Comparison of ENCODE assay signal across 13 mouse cellular contexts in the genomic region with DNA sequence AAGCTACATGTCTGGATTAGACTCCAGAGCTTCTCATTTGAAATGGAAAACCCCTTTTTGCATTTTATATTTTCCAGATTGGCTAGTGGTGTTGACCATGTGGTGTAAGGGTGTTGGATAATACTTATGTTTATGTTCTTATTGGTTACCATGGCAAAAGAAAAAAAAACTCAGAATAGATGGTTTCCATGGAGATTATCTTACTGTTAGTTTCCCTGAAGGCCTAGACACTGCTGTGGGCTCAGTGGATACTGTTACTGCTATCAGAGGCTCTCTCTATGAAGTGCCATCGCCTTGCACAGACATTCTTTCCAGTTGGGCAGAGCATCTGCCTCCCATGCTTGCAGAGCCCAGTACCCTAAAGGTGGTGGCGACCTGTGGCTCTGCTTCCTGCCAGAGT. TPM values are rescaled to one million over a fixed set of nuclear protein-coding genes. Genes with fewer than 3 reads are reported as not detected.
DNase-seq lines count a peak whose midpoint lies in the region; ATAC-seq and TF ChIP-seq lines count a peak whose summit lies in the region.
"Had no signal": no experiment of that assay in that cellular context is flagged by ENCODE, and none has a peak within 500 bp of the region (broad histone marks: within the 10 kb centered on the region; RNA-seq: fewer than 3 reads in every experiment).

No protein-coding gene starts in this region.

- peaks cover 47% of the 10 kb centered on the region for H3K4me1 ChIP-seq in heart, embryonic 13.5 days
- peaks cover 19% of the 10 kb centered on the region for H3K4me1 ChIP-seq in lung, embryonic 16.5 days (replicated peaks; ENCODE audit: control insufficient read depth, insufficient read depth, low read length)
- peaks cover 18% of the 10 kb centered on the region for H3K4me1 ChIP-seq in cortical plate, adult 2 months (ENCODE audit: control insufficient read depth, insufficient read depth, low read length)
- H3K4me1 ChIP-seq in midbrain, embryonic 15.5 days, result peaks cover 17% of the 10 kb centered on the region
- peaks cover 11% of the 10 kb centered on the region for H3K4me1 ChIP-seq in hindbrain, embryonic 13.5 days (replicated peaks)
- 0 out of 2 replicates have a peak, but pooled peaks cover 7% of the 10 kb centered on the region for H3K4me1 ChIP-seq in hindbrain, embryonic 14.5 days (replicated peaks; ENCODE audit: control insufficient read depth, insufficient read depth, low read length)

- intact Hi-C loops in heart, postnatal 10 days (cut with DNase I), result no loop called here

- H3K36me3 ChIP-seq in heart, embryonic 13.5 days, result 0 out of 2 replicates have a peak, but pooled peaks cover 2% of the 10 kb centered on the region
- H3K36me3 ChIP-seq in lung, embryonic 16.5 days (ENCODE audit: control insufficient read depth, insufficient read depth, low read length), result no peaks in the 10 kb centered on the region
- no peaks in the 10 kb centered on the region for H3K36me3 ChIP-seq in midbrain, embryonic 15.5 days (replicated peaks)
- H3K36me3 ChIP-seq in hindbrain, embryonic 13.5 days, result no peaks in the 10 kb centered on the region
- no peaks in the 10 kb centered on the region for H3K36me3 ChIP-seq in hindbrain, embryonic 14.5 days (replicated peaks; ENCODE audit: control insufficient read depth, insufficient read depth)
- H3K36me3 ChIP-seq: neural tube, embryonic 13.5 days had no signal

- TF ChIP-seq POLR2A in cortical plate, adult 2 months (IDR thresholded peaks at IDR 0.05; ENCODE audit: extremely low read depth, insufficient read depth, low read length), result 0 out of 2 replicates have a peak, but pooled peaks have one; percentile 34

- H3K4me2 ChIP-seq in heart, embryonic 13.5 days, result no peak overlapping the region
- no peak overlapping the region for H3K4me2 ChIP-seq in lung, embryonic 16.5 days (ENCODE audit: low read depth, low read length)
- no peak overlapping the region for H3K4me2 ChIP-seq in midbrain, embryonic 15.5 days
- no peak overlapping the region for H3K4me2 ChIP-seq in hindbrain, embryonic 13.5 days
- no peak overlapping the region for H3K4me2 ChIP-seq in hindbrain, embryonic 14.5 days (replicated peaks)
- H3K4me2 ChIP-seq: neural tube, embryonic 13.5 days had no signal

- H3K9ac ChIP-seq in heart, embryonic 13.5 days, result no peak overlapping the region; the same call in 1 of the 2 replicates
- no peak overlapping the region for H3K9ac ChIP-seq in lung, embryonic 16.5 days (ENCODE audit: low read length)
- H3K9ac ChIP-seq in midbrain, embryonic 15.5 days, result no peak overlapping the region
- H3K9ac ChIP-seq in hindbrain, embryonic 13.5 days, result no peak overlapping the region
- no peak overlapping the region for H3K9ac ChIP-seq in hindbrain, embryonic 14.5 days
- H3K9ac ChIP-seq: neural tube, embryonic 13.5 days had no signal

- no peak for DNase-seq in heart, postnatal 10 days
- no peak for DNase-seq in lung, postnatal 4 days
- no peak for DNase-seq in hindbrain, embryonic 14.5 days (ENCODE audit: low spot score)
- DNase-seq: gastrocnemius, adult 2 months; kidney, postnatal 14 days; lung, postnatal 36 days had no signal

- H3K4me3 ChIP-seq in heart, embryonic 13.5 days, result no peak overlapping the region
- no peak overlapping the region for H3K4me3 ChIP-seq in lung, embryonic 16.5 days (ENCODE audit: low read length)
- H3K4me3 ChIP-seq in cortical plate, adult 2 months (ENCODE audit: insufficient read depth, low read length), result no peak overlapping the region
- no peak overlapping the region for H3K4me3 ChIP-seq in midbrain, embryonic 15.5 days
- H3K4me3 ChIP-seq in hindbrain, embryonic 13.5 days, result no peak overlapping the region
- no peak overlapping the region for H3K4me3 ChIP-seq in hindbrain, embryonic 14.5 days (replicated peaks; ENCODE audit: low read length)
- H3K4me3 ChIP-seq: gastrocnemius, adult 2 months; neural tube, embryonic 13.5 days had no signal

- H3K27ac ChIP-seq in heart, embryonic 13.5 days (replicated peaks), result peak overlapping the region; percentile 65
- no peak overlapping the region for H3K27ac ChIP-seq in lung, embryonic 16.5 days (ENCODE audit: low read length)
- peak overlapping the region; percentile 94 for H3K27ac ChIP-seq in cortical plate, adult 2 months (ENCODE audit: insufficient read depth, low read length)
- H3K27ac ChIP-seq in midbrain, embryonic 15.5 days, result peak overlapping the region; percentile 71
- no peak overlapping the region; the same call in 1 of the 2 replicates for H3K27ac ChIP-seq in hindbrain, embryonic 13.5 days
- no peak overlapping the region for H3K27ac ChIP-seq in hindbrain, embryonic 14.5 days
- H3K27ac ChIP-seq: gastrocnemius, adult 2 months; neural tube, embryonic 13.5 days had no signal

- no peaks in the 10 kb centered on the region for H3K9me3 ChIP-seq in heart, embryonic 13.5 days
- no peaks in the 10 kb centered on the region for H3K9me3 ChIP-seq in lung, embryonic 16.5 days (ENCODE audit: control insufficient read depth, low read length)
- H3K9me3 ChIP-seq in midbrain, embryonic 15.5 days, result no peaks in the 10 kb centered on the region
- H3K9me3 ChIP-seq in hindbrain, embryonic 13.5 days, result no peaks in the 10 kb centered on the region
- H3K9me3 ChIP-seq in hindbrain, embryonic 14.5 days (ENCODE audit: control insufficient read depth, low read length), result no peaks in the 10 kb centered on the region
- H3K9me3 ChIP-seq: neural tube, embryonic 13.5 days had no signal

- ATAC-seq in heart, embryonic 13.5 days (ENCODE audit: extremely low read depth, insufficient number of reproducible peaks, low FRiP score, low TSS enrichment), result no peak
- ATAC-seq in lung, embryonic 16.5 days (ENCODE audit: low read depth), result peak; percentile 46
- 0 out of 2 replicates have a peak, but pooled peaks have one; percentile 39 for ATAC-seq in midbrain, embryonic 15.5 days (replicated peaks)
- ATAC-seq in hindbrain, embryonic 13.5 days (ENCODE audit: low FRiP score), result no peak
- no peak for ATAC-seq in hindbrain, embryonic 14.5 days (ENCODE audit: low FRiP score)
- ATAC-seq: hindbrain, embryonic 16.5 days had no signal

- no peaks in the 10 kb centered on the region for H3K27me3 ChIP-seq in heart, embryonic 13.5 days (replicated peaks)
- H3K27me3 ChIP-seq in lung, embryonic 16.5 days (ENCODE audit: control insufficient read depth, insufficient read depth, low read depth, low read length), result no peaks in the 10 kb centered on the region
- no peaks in the 10 kb centered on the region for H3K27me3 ChIP-seq in midbrain, embryonic 15.5 days (replicated peaks)
- H3K27me3 ChIP-seq in hindbrain, embryonic 13.5 days, result no peaks in the 10 kb centered on the region
- H3K27me3 ChIP-seq in hindbrain, embryonic 14.5 days (ENCODE audit: control insufficient read depth, insufficient read depth, low read length), result no peaks in the 10 kb centered on the region
- H3K27me3 ChIP-seq: neural tube, embryonic 13.5 days had no signal

- TF ChIP-seq CTCF in cortical plate, adult 2 months (IDR thresholded peaks at IDR 0.05; ENCODE audit: extremely low read depth, insufficient read depth, low read length), result no peak

- WGBS in heart, embryonic 13.5 days, result 30% methylated on average over 2 of the region's 2 CpGs
- whole genome bisulfite sequencing in lung, embryonic 16.5 days, result 38% methylated on average over 2 of the region's 2 CpGs
- WGBS in midbrain, embryonic 15.5 days, result 72% methylated on average over 2 of the region's 2 CpGs
- WGBS in hindbrain, embryonic 13.5 days, result 82% methylated on average over 2 of the region's 2 CpGs
- WGBS in hindbrain, embryonic 14.5 days, result 73% methylated on average over 2 of the region's 2 CpGs

RNA-seq across cellular contexts. Expression of a gene that starts 37.2 kb away (rescaled TPM):
- polyA plus RNA-seq in heart, embryonic 13.5 days (2015; fragmentation: Nextera tagmentation; extraction: Ambion mirVana), result 26.4 and 29.9 TPM in 2 replicates
- 1 to 10 TPM; 6.4 to 7.2 TPM for total RNA-seq in heart, postnatal 10 days (2021)
- 32.3 and 32.4 TPM in 2 replicates for polyA plus RNA-seq in lung, embryonic 16.5 days (2015; fragmentation: Nextera tagmentation; extraction: Ambion mirVana)
- polyA plus RNA-seq in cortical plate, adult 2 months (2012; rRNA removed), result 32.6 and 34.8 TPM in 2 replicates
- polyA plus RNA-seq in midbrain, embryonic 15.5 days (2015; fragmentation: Nextera tagmentation; extraction: Ambion mirVana), result 9.1 and 9.9 TPM in 2 replicates
- 8.9 and 9.2 TPM in 2 replicates for polyA plus RNA-seq in hindbrain, embryonic 13.5 days (2015; fragmentation: Nextera tagmentation; extraction: Ambion mirVana)
- 6.3 and 7.3 TPM in 2 replicates for polyA plus RNA-seq in hindbrain, embryonic 14.5 days (2014; fragmentation: Nextera tagmentation; extraction: Ambion mirVana)

RNA-seq across cellular contexts. Expression of a gene that starts 50.4 kb away (rescaled TPM):
- 8.6 and 10.4 TPM in 2 replicates for polyA plus RNA-seq in heart, embryonic 13.5 days (2015; fragmentation: Nextera tagmentation; extraction: Ambion mirVana)
- 10 to 100 TPM; 47.0 to 47.1 TPM for total RNA-seq in heart, postnatal 10 days (2021)
- 12.9 and 13.7 TPM in 2 replicates for polyA plus RNA-seq in lung, embryonic 16.5 days (2015; fragmentation: Nextera tagmentation; extraction: Ambion mirVana)
- polyA plus RNA-seq in cortical plate, adult 2 months (2012; rRNA removed), result 128 and 130 TPM in 2 replicates
- polyA plus RNA-seq in midbrain, embryonic 15.5 days (2015; fragmentation: Nextera tagmentation; extraction: Ambion mirVana), result 15.7 and 16.1 TPM in 2 replicates
- 9.9 and 10.3 TPM in 2 replicates for polyA plus RNA-seq in hindbrain, embryonic 13.5 days (2015; fragmentation: Nextera tagmentation; extraction: Ambion mirVana)
- 17.9 and 19.3 TPM in 2 replicates for polyA plus RNA-seq in hindbrain, embryonic 14.5 days (2014; fragmentation: Nextera tagmentation; extraction: Ambion mirVana)

Comparison
In these comparisons a context has a peak if more than half of its experiments do, and no peak if none do; other contexts are left out.
1. ATAC-seq: peak in lung, embryonic 16.5 days (single experiment) and midbrain, embryonic 15.5 days (single experiment); none in heart, embryonic 13.5 days (single experiment), hindbrain, embryonic 13.5 days (single experiment) and hindbrain, embryonic 14.5 days (single experiment).
2. H3K27ac ChIP-seq: peak in heart, embryonic 13.5 days (single experiment), cortical plate, adult 2 months (single experiment) and midbrain, embryonic 15.5 days (single experiment); none in lung, embryonic 16.5 days (single experiment), hindbrain, embryonic 13.5 days (single experiment) and hindbrain, embryonic 14.5 days (single experiment).